Mouse (Mus musculus) brown adipose tissue, adult 24 weeks (tissue): ENCODE data around the gene Cdca8. TPM values are rescaled to one million over a fixed set of nuclear protein-coding genes. Genes with fewer than 3 reads are reported as not detected.

ENCODE experiments used
- polyA plus RNA-seq: library from polyadenylated mRNA; stranded (reverse); fragments of >200 nt; gene quantifications from 2 replicates; pipeline ENCODE4 v1.2.4, GENCODE M21; 2012; ENCODE audit not compliant: missing spikeins, insufficient read depth, insufficient read length

Gene Cdca8
- polyA plus RNA-seq, 1 experiment, result not detected

Other genes starting within 250 kb of the Cdca8 start
- 20.9 and 27.6 TPM in 2 replicates for gene Utp11, start 245.7 kb downstream of the Cdca8 start, polyA plus RNA-seq
- gene Fhl3, start 238.6 kb downstream of the Cdca8 start, polyA plus RNA-seq, result 10.7 and 14.1 TPM in 2 replicates
- 19.2 and 21.2 TPM in 2 replicates for gene Sf3a3, start 224.5 kb downstream of the Cdca8 start, polyA plus RNA-seq
- gene Inpp5b, start 197.5 kb downstream of the Cdca8 start, polyA plus RNA-seq, result 9.0 and 15.7 TPM in 2 replicates
- gene Mtf1, start 137.2 kb downstream of the Cdca8 start, polyA plus RNA-seq, result 6.2 and 6.9 TPM in 2 replicates
- 15.8 and 17.4 TPM in 2 replicates for gene Yrdc, start 88.6 kb downstream of the Cdca8 start, polyA plus RNA-seq
- gene 1110065P20Rik, start 88.1 kb downstream of the Cdca8 start, polyA plus RNA-seq, result 37.8 and 44.1 TPM in 2 replicates
- gene Maneal, start 77.1 kb downstream of the Cdca8 start, polyA plus RNA-seq, result 0.42 TPM in 1 of 2 replicates, not detected in the other
- gene Epha10, start 58.4 kb downstream of the Cdca8 start, polyA plus RNA-seq, result not detected in 2 replicates
- 3.9 and 7.2 TPM in 2 replicates for gene 9930104L06Rik, start 2.3 kb downstream of the Cdca8 start, polyA plus RNA-seq
- not detected in 2 replicates for gene Rspo1, start 47.1 kb upstream of the Cdca8 start, polyA plus RNA-seq
- gene Gnl2, start 77.3 kb upstream of the Cdca8 start, polyA plus RNA-seq, result 25.0 and 26.6 TPM in 2 replicates
- gene Dnali1, start 126.4 kb upstream of the Cdca8 start, polyA plus RNA-seq, result not detected in 2 replicates
- 8.0 and 9.0 TPM in 2 replicates for gene Snip1, start 127.4 kb upstream of the Cdca8 start, polyA plus RNA-seq
- gene Meaf6, start 145.8 kb upstream of the Cdca8 start, polyA plus RNA-seq, result 15.2 and 16.5 TPM in 2 replicates
- gene Zc3h12a, start 188.5 kb upstream of the Cdca8 start, polyA plus RNA-seq, result 3.1 and 5.4 TPM in 2 replicates